12 mouse cellular contexts compared by ENCODE assay signal in genomic region chr7:30453327-30453726, GRCm38 (mm10). TPM values are rescaled to one million over a fixed set of nuclear protein-coding genes. Genes with fewer than 3 reads are reported as not detected.
DNase-seq lines count a peak whose midpoint lies in the region; ATAC-seq lines count a peak whose summit lies in the region.
"Had no signal": no experiment of that assay in that cellular context is flagged by ENCODE, and none has a peak within 500 bp of the region (broad histone marks: within the 10 kb centered on the region; RNA-seq: fewer than 3 reads in every experiment).

No protein-coding gene starts in this region.

- H3K4me1 ChIP-seq in lung, embryonic 15.5 days: 0 out of 2 replicates have a peak, but pooled peaks cover 3% of the 10 kb centered on the region
- peaks cover 32% of the 10 kb centered on the region for H3K4me1 ChIP-seq in hindbrain, embryonic 13.5 days (replicated peaks)
- H3K4me1 ChIP-seq in liver, embryonic 12.5 days: peaks cover 6% of the 10 kb centered on the region
- H3K4me1 ChIP-seq in neural tube, embryonic 14.5 days (ENCODE audit: control insufficient read depth, insufficient read depth, low read length): peaks cover 20% of the 10 kb centered on the region

- 19% methylated on average over 25 of the region's 25 CpGs for WGBS in lung, embryonic 15.5 days
- WGBS in hindbrain, embryonic 13.5 days: 19% methylated on average over 25 of the region's 25 CpGs
- WGBS in liver, embryonic 12.5 days (ENCODE audit: insufficient replicate concordance): 18% methylated on average over 25 of the region's 25 CpGs
- WGBS in neural tube, embryonic 14.5 days: 18% methylated on average over 25 of the region's 25 CpGs

- no peak for ATAC-seq in lung, embryonic 15.5 days (ENCODE audit: borderline replicate concordance, extremely low read depth, low FRiP score, low TSS enrichment)
- ATAC-seq in hindbrain, embryonic 13.5 days (ENCODE audit: low FRiP score): no peak
- ATAC-seq in liver, embryonic 12.5 days: no peak
- ATAC-seq in neural tube, embryonic 14.5 days (ENCODE audit: low read depth): no peak

- H3K36me3 ChIP-seq in lung, embryonic 15.5 days: no peaks in the 10 kb centered on the region
- H3K36me3 ChIP-seq in hindbrain, embryonic 13.5 days: no peaks in the 10 kb centered on the region
- no peaks in the 10 kb centered on the region for H3K36me3 ChIP-seq in liver, embryonic 12.5 days
- H3K36me3 ChIP-seq in neural tube, embryonic 14.5 days (ENCODE audit: control insufficient read depth, insufficient read depth, low read length): no peaks in the 10 kb centered on the region

- no peaks in the 10 kb centered on the region for H3K9me3 ChIP-seq in lung, embryonic 15.5 days
- no peaks in the 10 kb centered on the region for H3K9me3 ChIP-seq in hindbrain, embryonic 13.5 days
- no peaks in the 10 kb centered on the region for H3K9me3 ChIP-seq in liver, embryonic 12.5 days (replicated peaks)
- H3K9me3 ChIP-seq in neural tube, embryonic 14.5 days (ENCODE audit: control insufficient read depth, low read length): no peaks in the 10 kb centered on the region

- no peak for DNase-seq in lung, postnatal 25 days (ENCODE audit: low spot score)
- no peak for DNase-seq in retina, postnatal 1 day
- DNase-seq in right cerebral cortex, postnatal 4 days: no peak
- DNase-seq: adrenal gland, postnatal 25 days; cerebellum, adult 2 months; gastrocnemius, postnatal 10 days had no signal

- H3K27ac ChIP-seq in lung, embryonic 15.5 days: no peak overlapping the region
- no peak overlapping the region for H3K27ac ChIP-seq in hindbrain, embryonic 13.5 days
- no peak overlapping the region for H3K27ac ChIP-seq in liver, embryonic 12.5 days
- H3K27ac ChIP-seq in neural tube, embryonic 14.5 days (ENCODE audit: low read depth, low read length): no peak overlapping the region
- H3K27ac ChIP-seq: left cerebral cortex, adult 2 months had no signal

- H3K4me2 ChIP-seq in lung, embryonic 15.5 days: peak overlapping the region; percentile 30; the same call in 1 of the 2 replicates
- peak overlapping the region; percentile 42 for H3K4me2 ChIP-seq in hindbrain, embryonic 13.5 days
- peak overlapping the region; percentile 49 for H3K4me2 ChIP-seq in liver, embryonic 12.5 days
- peak overlapping the region; percentile 20 for H3K4me2 ChIP-seq in neural tube, embryonic 14.5 days (ENCODE audit: low read depth, low read length)
- H3K4me2 ChIP-seq: lung, embryonic 14.5 days had no signal

- no peak overlapping the region for H3K9ac ChIP-seq in lung, embryonic 15.5 days
- H3K9ac ChIP-seq in hindbrain, embryonic 13.5 days: peak overlapping the region; percentile 29
- H3K9ac ChIP-seq in liver, embryonic 12.5 days: no peak overlapping the region
- no peak overlapping the region for H3K9ac ChIP-seq in neural tube, embryonic 14.5 days (replicated peaks; ENCODE audit: low read depth, low read length)
- H3K9ac ChIP-seq: lung, embryonic 14.5 days had no signal

- no peak overlapping the region for H3K4me3 ChIP-seq in lung, embryonic 15.5 days
- peak overlapping the region; percentile 24 for H3K4me3 ChIP-seq in hindbrain, embryonic 13.5 days
- H3K4me3 ChIP-seq in liver, embryonic 12.5 days: 0 out of 2 replicates have a peak overlapping the region, but pooled peaks have one; percentile 8
- H3K4me3 ChIP-seq in neural tube, embryonic 14.5 days (ENCODE audit: low read depth, low read length): no peak overlapping the region
- H3K4me3 ChIP-seq: left cerebral cortex, adult 2 months had no signal

- peaks cover 69% of the 10 kb centered on the region for H3K27me3 ChIP-seq in lung, embryonic 15.5 days
- H3K27me3 ChIP-seq in hindbrain, embryonic 13.5 days: peaks cover 65% of the 10 kb centered on the region
- peaks cover 84% of the 10 kb centered on the region for H3K27me3 ChIP-seq in liver, embryonic 12.5 days (replicated peaks)
- peaks cover 18% of the 10 kb centered on the region for H3K27me3 ChIP-seq in neural tube, embryonic 14.5 days (ENCODE audit: control insufficient read depth, insufficient read depth, low read length)

RNA-seq across cellular contexts. Expression of gene Kirrel2, which starts 4.2 kb away (rescaled TPM):
- not detected in 2 replicates for polyA plus RNA-seq in lung, embryonic 15.5 days (2015; fragmentation: Nextera tagmentation; extraction: Ambion mirVana)
- 6.6 and 10.0 TPM in 2 replicates for polyA plus RNA-seq in hindbrain, embryonic 13.5 days (2015; fragmentation: Nextera tagmentation; extraction: Ambion mirVana)
- 0.05 and 0.17 TPM in 2 replicates for polyA plus RNA-seq in liver, embryonic 12.5 days (2016; fragmentation: Nextera tagmentation; extraction: Ambion mirVana)
- polyA plus RNA-seq in neural tube, embryonic 14.5 days (2014; fragmentation: Nextera tagmentation; extraction: Ambion mirVana): 0.27 and 0.89 TPM in 2 replicates
- polyA plus RNA-seq: lung, embryonic 14.5 days had no signal

RNA-seq across cellular contexts. Expression of gene Nphs1, which starts 4.8 kb away (rescaled TPM):
- polyA plus RNA-seq in lung, embryonic 15.5 days (2015; fragmentation: Nextera tagmentation; extraction: Ambion mirVana): 0.08 TPM in 1 of 2 replicates, not detected in the other
- polyA plus RNA-seq in hindbrain, embryonic 13.5 days (2015; fragmentation: Nextera tagmentation; extraction: Ambion mirVana): 0.94 and 1.8 TPM in 2 replicates
- 0.14 and 0.18 TPM in 2 replicates for polyA plus RNA-seq in liver, embryonic 12.5 days (2016; fragmentation: Nextera tagmentation; extraction: Ambion mirVana)
- polyA plus RNA-seq in neural tube, embryonic 14.5 days (2014; fragmentation: Nextera tagmentation; extraction: Ambion mirVana): 0.30 TPM in 1 of 2 replicates, not detected in the other
- polyA plus RNA-seq: lung, embryonic 14.5 days had no signal

RNA-seq across cellular contexts. Expression of gene Aplp1, which starts 8.0 kb away (rescaled TPM):
- polyA plus RNA-seq in lung, embryonic 15.5 days (2015; fragmentation: Nextera tagmentation; extraction: Ambion mirVana): 23.9 and 24.4 TPM in 2 replicates
- 583 and 599 TPM in 2 replicates for polyA plus RNA-seq in hindbrain, embryonic 13.5 days (2015; fragmentation: Nextera tagmentation; extraction: Ambion mirVana)
- 7.5 and 8.2 TPM in 2 replicates for polyA plus RNA-seq in liver, embryonic 12.5 days (2016; fragmentation: Nextera tagmentation; extraction: Ambion mirVana)
- polyA plus RNA-seq in neural tube, embryonic 14.5 days (2014; fragmentation: Nextera tagmentation; extraction: Ambion mirVana): 641 and 675 TPM in 2 replicates

RNA-seq across cellular contexts. Expression of gene Nfkbid, which starts 31.8 kb away (rescaled TPM):
- polyA plus RNA-seq in lung, embryonic 15.5 days (2015; fragmentation: Nextera tagmentation; extraction: Ambion mirVana): 1.5 and 2.1 TPM in 2 replicates
- 2.0 TPM in 2 replicates for polyA plus RNA-seq in hindbrain, embryonic 13.5 days (2015; fragmentation: Nextera tagmentation; extraction: Ambion mirVana)
- polyA plus RNA-seq in liver, embryonic 12.5 days (2016; fragmentation: Nextera tagmentation; extraction: Ambion mirVana): 1.5 and 2.1 TPM in 2 replicates
- 2.5 and 3.1 TPM in 2 replicates for polyA plus RNA-seq in neural tube, embryonic 14.5 days (2014; fragmentation: Nextera tagmentation; extraction: Ambion mirVana)

RNA-seq across cellular contexts. Expression of gene Hcst, which starts 33.7 kb away (rescaled TPM):
- polyA plus RNA-seq in lung, embryonic 15.5 days (2015; fragmentation: Nextera tagmentation; extraction: Ambion mirVana): 0.70 and 2.3 TPM in 2 replicates
- 0.52 and 0.88 TPM in 2 replicates for polyA plus RNA-seq in hindbrain, embryonic 13.5 days (2015; fragmentation: Nextera tagmentation; extraction: Ambion mirVana)
- polyA plus RNA-seq in liver, embryonic 12.5 days (2016; fragmentation: Nextera tagmentation; extraction: Ambion mirVana): 3.0 and 4.1 TPM in 2 replicates
- polyA plus RNA-seq in neural tube, embryonic 14.5 days (2014; fragmentation: Nextera tagmentation; extraction: Ambion mirVana): 1.1 TPM in 1 of 2 replicates, not detected in the other

Comparison
In these comparisons a context has a peak if more than half of its experiments do, and no peak if none do; other contexts are left out.
1. H3K4me3 ChIP-seq: peak in hindbrain, embryonic 13.5 days (single experiment) and liver, embryonic 12.5 days (single experiment); none in lung, embryonic 15.5 days (single experiment) and neural tube, embryonic 14.5 days (single experiment).
2. RNA of gene Aplp1, which starts 8.0 kb away (polyA plus RNA-seq): 641 to 675 TPM in neural tube, embryonic 14.5 days and 583 to 599 TPM in hindbrain, embryonic 13.5 days; 23.9 to 24.4 TPM in lung, embryonic 15.5 days and 7.5 to 8.2 TPM in liver, embryonic 12.5 days; every median in the first group is over 10 times any median in the second.
3. Peak in every context shown above with its lines, with median percentiles within 50 percentile points of each other: H3K4me2 ChIP-seq.